Mouse (Mus musculus) bone marrow, adult 2 months (tissue): Measurements from ENCODE around the gene Psen1.

ENCODE experiments used
- CTCF ChIP-seq: fragments of 200-500 bp; IDR thresholded peaks from 2 replicates; pipeline ENCODE4 v1.5.1; 2011; ENCODE audit warnings: low read length, control low read depth; ENCODE audit not compliant: control insufficient read depth, insufficient read depth
- POLR2A ChIP-seq: fragments of 200-500 bp; IDR thresholded peaks from 2 replicates; pipeline ENCODE4 v1.6.1; 2011; ENCODE audit warnings: low read depth, mild to moderate bottlenecking, control low read depth, low read length, borderline replicate concordance; ENCODE audit not compliant: control insufficient read depth

- TF ChIP-seq POLR2A (no peak), CTCF (no peak)
Observed at GRCm38 (mm10) chr12:83688316-83689086, 549 bp downstream of the Psen1 start.
